Mouse (Mus musculus): Measurements from ENCODE around the gene Grip1.

DNA sequence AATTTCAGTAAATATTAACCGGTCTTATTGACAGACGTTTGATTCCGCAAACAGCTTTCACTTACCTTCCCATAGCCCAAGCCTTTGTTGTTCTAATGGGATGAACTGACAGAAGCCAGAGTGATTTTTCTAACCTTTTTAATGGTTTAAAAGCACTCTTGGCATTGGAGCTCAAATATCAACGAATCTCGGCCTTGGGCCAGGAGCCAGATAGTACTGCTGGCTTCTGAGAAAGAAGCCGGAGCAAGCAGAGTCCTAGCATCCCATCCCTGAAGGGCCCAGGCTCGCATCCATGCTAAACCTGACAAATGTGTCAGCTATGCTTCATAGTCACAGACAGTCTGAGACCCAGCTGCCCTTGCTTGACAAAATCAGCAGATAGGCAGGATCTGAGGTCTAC is 302.6 kb downstream of the Grip1 start:
- TF ChIP-seq CTCF (IDR thresholded peaks at IDR 0.05; ENCODE audit: low read depth) (no peak), EP300 (IDR thresholded peaks at IDR 0.05; ENCODE audit: low read depth) (no peak)

Measured in heart, postnatal 0 days (tissue).